Comparison of ENCODE assay signal across 8 mouse cellular contexts in genomic region chr13:32411287-32411935, GRCm38 (mm10).
DNase-seq lines count a peak whose midpoint lies in the region; ATAC-seq lines count a peak whose summit lies in the region.

No protein-coding gene starts in this region.

- no peak overlapping the region for H3K4me2 ChIP-seq in limb, embryonic 11.5 days (ENCODE audit: low read depth, severe bottlenecking)
- H3K4me2 ChIP-seq in neural tube, embryonic 15.5 days = no peak overlapping the region

- H3K9ac ChIP-seq in limb, embryonic 11.5 days (ENCODE audit: low read length) = no peak overlapping the region
- H3K9ac ChIP-seq in neural tube, embryonic 15.5 days (replicated peaks) = no peak overlapping the region

- H3K4me3 ChIP-seq in limb, embryonic 11.5 days (ENCODE audit: low read depth, low read length) = no peak overlapping the region
- no peak overlapping the region for H3K4me3 ChIP-seq in neural tube, embryonic 15.5 days (replicated peaks)

- no peak overlapping the region for H3K27ac ChIP-seq in limb, embryonic 11.5 days (replicated peaks; ENCODE audit: low read depth, low read length)
- H3K27ac ChIP-seq in neural tube, embryonic 15.5 days (replicated peaks) = no peak overlapping the region

- H3K27me3 ChIP-seq in limb, embryonic 11.5 days (ENCODE audit: control insufficient read depth, insufficient read depth, low read length) = no peaks in the 10 kb centered on the region
- H3K27me3 ChIP-seq in neural tube, embryonic 15.5 days (replicated peaks) = no peaks in the 10 kb centered on the region

- no peak for ATAC-seq in limb, embryonic 11.5 days (ENCODE audit: insufficient number of reproducible peaks, low FRiP score, low TSS enrichment, low read depth)
- ATAC-seq in neural tube, embryonic 15.5 days (ENCODE audit: low FRiP score) = peak; percentile 72; the same call in 1 of the 2 replicates

- no peaks in the 10 kb centered on the region for H3K9me3 ChIP-seq in limb, embryonic 11.5 days (ENCODE audit: control insufficient read depth, low read length)
- H3K9me3 ChIP-seq in neural tube, embryonic 15.5 days (replicated peaks) = no peaks in the 10 kb centered on the region

- peak; percentile 63 for DNase-seq in A20 (ENCODE audit: low read depth, low spot score)
- DNase-seq in adipocyte (ENCODE audit: low spot score) = peak; percentile 90
- peak; percentile 82 for DNase-seq in embryo, embryonic 10.5 days (ENCODE audit: low spot score)
- DNase-seq in heart, adult 18-20 months = peak; percentile 75 to 87
- DNase-seq in kidney, adult 8-10 months = peak; percentile 30 to 78
- peak; percentile 83 for DNase-seq in limb, embryonic 11.5 days (ENCODE audit: low spot score)
- peak; percentile 8 to 12 for DNase-seq in thymus, adult 18-20 months

- no peaks in the 10 kb centered on the region for H3K4me1 ChIP-seq in limb, embryonic 11.5 days (ENCODE audit: control insufficient read depth, insufficient read depth, low read length)
- H3K4me1 ChIP-seq in neural tube, embryonic 15.5 days = no peaks in the 10 kb centered on the region

- 56% methylated on average over 14 of the region's 14 CpGs for WGBS in limb, embryonic 11.5 days
- 48% methylated on average over 14 of the region's 14 CpGs for WGBS in neural tube, embryonic 15.5 days

- H3K36me3 ChIP-seq in limb, embryonic 11.5 days (ENCODE audit: control insufficient read depth, insufficient read depth, low read length) = no peaks in the 10 kb centered on the region
- H3K36me3 ChIP-seq in neural tube, embryonic 15.5 days = no peaks in the 10 kb centered on the region

Comparison
In these comparisons a context has a peak if more than half of its experiments do, and no peak if none do; other contexts are left out.
1. DNase-seq: peak in every context shown above with its lines; median percentile 90 in adipocyte; 83 in limb, embryonic 11.5 days; 82 in embryo, embryonic 10.5 days; 81 in heart, adult 18-20 months; 63 in A20; 54 in kidney, adult 8-10 months; 10 in thymus, adult 18-20 months.